In the genomic region with DNA sequence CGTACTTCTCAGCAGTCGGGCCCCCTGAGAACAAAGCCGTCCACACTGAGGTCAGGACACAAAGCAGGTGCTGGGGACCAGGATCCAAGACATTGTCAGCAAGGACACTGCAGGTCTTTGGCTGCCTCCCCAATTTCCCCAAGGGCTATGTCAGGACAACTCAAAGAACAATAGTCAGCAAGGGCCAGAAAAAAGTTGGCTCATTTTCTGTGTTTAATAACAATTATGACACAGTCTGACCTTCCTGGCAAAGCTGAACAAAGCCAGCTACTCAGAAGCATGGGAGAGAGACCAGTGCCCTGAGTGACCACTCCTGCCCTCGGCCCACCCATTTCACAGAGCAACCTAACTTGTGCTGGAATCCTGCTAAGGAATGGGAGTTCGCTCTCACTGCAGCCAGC, we compare ENCODE assay signal across 7 mouse cellular contexts. TPM values are rescaled to one million over a fixed set of nuclear protein-coding genes. Genes with fewer than 3 reads are reported as not detected.
DNase-seq lines count a peak whose midpoint lies in the region; ATAC-seq and TF ChIP-seq lines count a peak whose summit lies in the region.

No protein-coding gene starts in this region.

- no peak overlapping the region for H3K9ac ChIP-seq in midbrain, embryonic 11.5 days (ENCODE audit: low read length)

- no peak for TF ChIP-seq POLR2A in thymus, adult 2 months (IDR thresholded peaks at IDR 0.05; ENCODE audit: control insufficient read depth, extremely low read depth, insufficient read depth, low read length, poor library complexity)

- H3K27me3 ChIP-seq in midbrain, embryonic 11.5 days (ENCODE audit: control insufficient read depth, insufficient read depth, low read length): no peaks in the 10 kb centered on the region
- H3K27me3 ChIP-seq in midbrain, embryonic 10.5 days (ENCODE audit: low read depth, poor library complexity, severe bottlenecking): no peaks in the 10 kb centered on the region
- no peaks in the 10 kb centered on the region for H3K27me3 ChIP-seq in thymus, adult 2 months (ENCODE audit: control insufficient read depth, insufficient read depth, low read length)

- no peak for TF ChIP-seq CTCF in thymus, adult 2 months (IDR thresholded peaks at IDR 0.05; ENCODE audit: borderline replicate concordance, control insufficient read depth, extremely low read depth, insufficient read depth, low read length, poor library complexity)

- DNase-seq in midbrain, embryonic 11.5 days (ENCODE audit: low spot score, missing footprints): peak; percentile 84
- DNase-seq in midbrain, embryonic 10.5 days (ENCODE audit: low spot score): no peak
- DNase-seq in cerebellum, postnatal 25 days: peak; percentile 47 to 61
- DNase-seq in heart, postnatal 25 days (ENCODE audit: low spot score): peak; percentile 80
- DNase-seq in skeletal muscle tissue, adult 2 months (ENCODE audit: low read depth, low spot score): peak; percentile 59
- DNase-seq in MN1 (ENCODE audit: low spot score): no peak
- no peak for DNase-seq in thymus, adult 2 months

- no peaks in the 10 kb centered on the region for H3K4me1 ChIP-seq in midbrain, embryonic 11.5 days (ENCODE audit: control insufficient read depth, insufficient read depth, low read length)
- peaks cover 9% of the 10 kb centered on the region for H3K4me1 ChIP-seq in midbrain, embryonic 10.5 days
- H3K4me1 ChIP-seq in thymus, adult 2 months (replicated peaks; ENCODE audit: control insufficient read depth, insufficient read depth, low read length): peaks cover 4% of the 10 kb centered on the region; the same call in 1 of the 2 replicates

- no peak overlapping the region for H3K27ac ChIP-seq in midbrain, embryonic 11.5 days (ENCODE audit: low read depth, low read length)
- no peak overlapping the region for H3K27ac ChIP-seq in midbrain, embryonic 10.5 days (replicated peaks)
- H3K27ac ChIP-seq in thymus, adult 2 months (ENCODE audit: control insufficient read depth, insufficient read depth, low read length): no peak overlapping the region

- no peak for ATAC-seq in midbrain, embryonic 11.5 days (ENCODE audit: low FRiP score)

- intact Hi-C loops in heart, postnatal 25 days (cut with DNase I): loop anchor here (5.0 kb wide), 1 partner anchor 36 kb away; no protein-coding TSS in a partner anchor

- 87% methylated on average over 5 of the region's 5 CpGs for WGBS in midbrain, embryonic 11.5 days
- 81% methylated on average over 5 of the region's 5 CpGs for WGBS in midbrain, embryonic 10.5 days
- WGBS in thymus, adult 2 months: 91% methylated on average over 5 of the region's 5 CpGs

- H3K4me2 ChIP-seq in midbrain, embryonic 11.5 days: no peak overlapping the region

- H3K36me3 ChIP-seq in midbrain, embryonic 11.5 days (ENCODE audit: control insufficient read depth, insufficient read depth, low read length): peaks cover 9% of the 10 kb centered on the region; the same call in 1 of the 2 replicates
- peaks cover 78% of the 10 kb centered on the region for H3K36me3 ChIP-seq in midbrain, embryonic 10.5 days
- peaks cover 15% of the 10 kb centered on the region for H3K36me3 ChIP-seq in thymus, adult 2 months (ENCODE audit: control insufficient read depth, insufficient read depth, low read length)

- no peak overlapping the region for H3K4me3 ChIP-seq in midbrain, embryonic 11.5 days (ENCODE audit: low read depth, low read length)
- no peak overlapping the region for H3K4me3 ChIP-seq in midbrain, embryonic 10.5 days
- H3K4me3 ChIP-seq in thymus, adult 2 months (ENCODE audit: control insufficient read depth, insufficient read depth, low read length): no peak overlapping the region

- H3K9me3 ChIP-seq in midbrain, embryonic 11.5 days (ENCODE audit: control insufficient read depth, low read length): no peaks in the 10 kb centered on the region
- H3K9me3 ChIP-seq in midbrain, embryonic 10.5 days (replicated peaks): no peaks in the 10 kb centered on the region

RNA-seq across cellular contexts. Expression of gene Plcg1, which starts 35.3 kb away (rescaled TPM):
- polyA plus RNA-seq in midbrain, embryonic 11.5 days (2014; fragmentation: Nextera tagmentation; extraction: Ambion mirVana): 64.0 and 65.3 TPM in 2 replicates
- polyA plus RNA-seq in midbrain, embryonic 10.5 days (2016; fragmentation: Nextera tagmentation; extraction: Ambion mirVana): 57.4 and 68.9 TPM in 2 replicates
- 10 to 100 TPM; 59.7 to 63.1 TPM for total RNA-seq in heart, postnatal 25 days (2021)
- polyA plus RNA-seq in thymus, adult 2 months (2012; rRNA removed): 237 and 294 TPM in 2 replicates

Comparison
In these comparisons a context has a peak if more than half of its experiments do, and no peak if none do; other contexts are left out.
1. DNase-seq: peak in midbrain, embryonic 11.5 days (single experiment), cerebellum, postnatal 25 days (2 of 2), heart, postnatal 25 days (single experiment) and skeletal muscle tissue, adult 2 months (single experiment); none in midbrain, embryonic 10.5 days (single experiment), MN1 (single experiment) and thymus, adult 2 months (single experiment).